Mouse (Mus musculus) brain, embryonic 14.5 days (tissue): ENCODE data around the gene Rab43.

Experiments used
- CTCF ChIP-seq: fragments of 200-500 bp; IDR thresholded peaks from 2 replicates; pipeline ENCODE4 v1.5.1; 2012; ENCODE audit warnings: inconsistent platforms, mild to moderate bottlenecking, moderate library complexity, borderline replicate concordance; ENCODE audit not compliant: insufficient read depth, insufficient read length; ENCODE audit errors: extremely low read depth
- POLR2A ChIP-seq: fragments of 200-500 bp; IDR thresholded peaks from 2 replicates; pipeline ENCODE4 v1.6.1; 2012; ENCODE audit warnings: mild to moderate bottlenecking, inconsistent platforms, borderline replicate concordance; ENCODE audit not compliant: poor library complexity, insufficient read depth, insufficient read length, severe bottlenecking; ENCODE audit errors: extremely low read depth

- no peak for TF ChIP-seq CTCF
- TF ChIP-seq POLR2A, result no peak
Observed at GRCm38 (mm10) chr6:87793821-87794510, 18.0 kb downstream of the Rab43 start.
